In the genomic region with DNA sequence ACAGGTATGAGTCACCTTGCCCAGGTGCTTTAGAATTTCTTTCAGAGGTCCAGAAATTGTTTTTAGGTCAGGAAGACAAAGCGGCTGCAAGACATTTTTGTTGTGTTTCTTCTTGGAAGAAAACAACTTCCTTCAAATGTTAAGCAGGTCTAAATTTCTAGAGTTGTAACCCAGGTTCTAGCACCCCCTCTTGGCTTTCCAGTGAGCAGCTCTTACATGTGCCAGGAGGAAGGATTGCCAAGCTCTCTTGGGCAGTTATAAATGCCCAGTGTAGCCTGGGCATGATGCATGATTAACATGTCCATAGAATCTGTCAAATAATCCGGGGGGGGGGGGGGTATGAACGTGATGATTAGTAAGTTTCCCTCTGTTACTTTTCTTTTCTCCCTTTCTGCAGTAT, we compare ENCODE assay signal across 12 mouse cellular contexts. TPM values are rescaled to one million over a fixed set of nuclear protein-coding genes. Genes with fewer than 3 reads are reported as not detected.
DNase-seq lines count a peak whose midpoint lies in the region; ATAC-seq and TF ChIP-seq lines count a peak whose summit lies in the region.
"Had no signal": no experiment of that assay in that cellular context is flagged by ENCODE, and none has a peak within 500 bp of the region (broad histone marks: within the 10 kb centered on the region; RNA-seq: fewer than 3 reads in every experiment).

No protein-coding gene starts in this region.

- peak; percentile 31 for DNase-seq in forebrain, postnatal 0 days
- DNase-seq in kidney, postnatal 10 days, result peak; percentile 58
- DNase-seq in A20 (ENCODE audit: low read depth, low spot score), result peak; percentile 35
- DNase-seq in spleen, adult 12 weeks (ENCODE audit: low spot score), result no peak
- DNase-seq in gastrocnemius, adult 8-10 months (ENCODE audit: low spot score in 2 of 2), result no peak

- H3K36me3 ChIP-seq in forebrain, postnatal 0 days (ENCODE audit: insufficient read depth), result no peaks in the 10 kb centered on the region
- no peaks in the 10 kb centered on the region for H3K36me3 ChIP-seq in forebrain, embryonic 13.5 days (ENCODE audit: poor library complexity, severe bottlenecking)
- no peaks in the 10 kb centered on the region for H3K36me3 ChIP-seq in kidney, embryonic 16.5 days (ENCODE audit: insufficient read depth, low read length)
- H3K36me3 ChIP-seq: forebrain, embryonic 10.5 days; hindbrain, embryonic 10.5 days; limb, embryonic 12.5 days had no signal

- H3K4me2 ChIP-seq in forebrain, postnatal 0 days (ENCODE audit: low read depth), result no peak overlapping the region
- no peak overlapping the region for H3K4me2 ChIP-seq in forebrain, embryonic 13.5 days
- no peak overlapping the region for H3K4me2 ChIP-seq in kidney, embryonic 16.5 days (replicated peaks; ENCODE audit: low read depth, low read length)
- H3K4me2 ChIP-seq: limb, embryonic 12.5 days had no signal

- TF ChIP-seq CTCF in forebrain, postnatal 0 days (IDR thresholded peaks at IDR 0.05; ENCODE audit: low read depth), result peak; percentile 27; the same call in 1 of the 2 replicates

- no peak overlapping the region for H3K9ac ChIP-seq in forebrain, postnatal 0 days
- H3K9ac ChIP-seq in forebrain, embryonic 13.5 days, result no peak overlapping the region
- H3K9ac ChIP-seq in kidney, embryonic 16.5 days (replicated peaks; ENCODE audit: low read length), result no peak overlapping the region
- H3K9ac ChIP-seq: limb, embryonic 12.5 days had no signal

- H3K9me3 ChIP-seq in forebrain, postnatal 0 days (ENCODE audit: low read length), result no peaks in the 10 kb centered on the region
- no peaks in the 10 kb centered on the region for H3K9me3 ChIP-seq in forebrain, embryonic 13.5 days (replicated peaks)
- H3K9me3 ChIP-seq in kidney, embryonic 16.5 days (ENCODE audit: low read length), result no peaks in the 10 kb centered on the region
- H3K9me3 ChIP-seq: forebrain, embryonic 10.5 days; hindbrain, embryonic 10.5 days; limb, embryonic 12.5 days had no signal

- no peak overlapping the region for H3K4me3 ChIP-seq in forebrain, postnatal 0 days (ENCODE audit: low read depth, low read length)
- H3K4me3 ChIP-seq in forebrain, embryonic 13.5 days, result no peak overlapping the region
- no peak overlapping the region for H3K4me3 ChIP-seq in kidney, embryonic 16.5 days (ENCODE audit: low read length)
- H3K4me3 ChIP-seq: forebrain, embryonic 10.5 days; hindbrain, embryonic 10.5 days; limb, embryonic 12.5 days; myocyte had no signal

- no peak overlapping the region for H3K27ac ChIP-seq in forebrain, postnatal 0 days (ENCODE audit: low read depth, low read length)
- H3K27ac ChIP-seq in forebrain, embryonic 13.5 days, result no peak overlapping the region
- no peak overlapping the region for H3K27ac ChIP-seq in kidney, embryonic 16.5 days (ENCODE audit: low read length)
- H3K27ac ChIP-seq: forebrain, embryonic 10.5 days; hindbrain, embryonic 10.5 days; limb, embryonic 12.5 days had no signal

- H3K4me1 ChIP-seq in forebrain, postnatal 0 days (ENCODE audit: insufficient read depth), result no peaks in the 10 kb centered on the region
- H3K4me1 ChIP-seq in forebrain, embryonic 13.5 days, result no peaks in the 10 kb centered on the region
- H3K4me1 ChIP-seq in kidney, embryonic 16.5 days (ENCODE audit: insufficient read depth, low read length), result no peaks in the 10 kb centered on the region
- H3K4me1 ChIP-seq: forebrain, embryonic 10.5 days; hindbrain, embryonic 10.5 days; limb, embryonic 12.5 days had no signal

- no peak for ATAC-seq in forebrain, postnatal 0 days
- no peak for ATAC-seq in forebrain, embryonic 13.5 days
- no peak for ATAC-seq in kidney, embryonic 16.5 days (ENCODE audit: low FRiP score, low TSS enrichment)
- ATAC-seq in common myeloid progenitor, adult 5-6 weeks (replicated peaks; ENCODE audit: low read depth, poor library complexity, severe bottlenecking), result 0 out of 2 replicates have a peak, but pooled peaks have one; percentile 32

- no peaks in the 10 kb centered on the region for H3K27me3 ChIP-seq in forebrain, postnatal 0 days (ENCODE audit: insufficient read depth, low read length)
- no peaks in the 10 kb centered on the region for H3K27me3 ChIP-seq in forebrain, embryonic 13.5 days
- H3K27me3 ChIP-seq in kidney, embryonic 16.5 days (ENCODE audit: insufficient read depth, low read length), result no peaks in the 10 kb centered on the region
- H3K27me3 ChIP-seq: limb, embryonic 12.5 days had no signal

- 40% methylated on average over 3 of the region's 3 CpGs for WGBS in forebrain, postnatal 0 days
- WGBS in forebrain, embryonic 13.5 days, result 40% methylated on average over 3 of the region's 3 CpGs
- WGBS in kidney, embryonic 16.5 days, result 41% methylated on average over 3 of the region's 3 CpGs

RNA-seq across cellular contexts. Expression of a gene that starts 12.0 kb away (rescaled TPM):
- 36.5 and 42.7 TPM in 2 replicates for total RNA-seq in forebrain, postnatal 0 days (2014; rRNA removed)
- polyA plus RNA-seq in forebrain, postnatal 0 days (2015; fragmentation: Nextera tagmentation; extraction: Ambion mirVana), result 35.8 and 43.4 TPM in 2 replicates
- polyA plus RNA-seq in forebrain, embryonic 13.5 days (2015; fragmentation: Nextera tagmentation; extraction: Ambion mirVana), result 27.3 and 29.0 TPM in 2 replicates
- 65.0 and 73.5 TPM in 2 replicates for polyA plus RNA-seq in kidney, embryonic 16.5 days (2015; fragmentation: Nextera tagmentation; extraction: Ambion mirVana)
- total RNA-seq in common myeloid progenitor, adult 5-6 weeks (2017), result 4.6 and 5.5 TPM in 2 replicates
- total RNA-seq in gastrocnemius, adult 8-10 months (2022), result 10 to 100 TPM; 12.4 to 17.4 (median 14.8) TPM

RNA-seq across cellular contexts. Expression of a gene that starts 16.7 kb away (rescaled TPM):
- 13.2 and 17.2 TPM in 2 replicates for total RNA-seq in forebrain, postnatal 0 days (2014; rRNA removed)
- 24.4 and 25.2 TPM in 2 replicates for polyA plus RNA-seq in forebrain, postnatal 0 days (2015; fragmentation: Nextera tagmentation; extraction: Ambion mirVana)
- 8.6 and 10.0 TPM in 2 replicates for polyA plus RNA-seq in forebrain, embryonic 13.5 days (2015; fragmentation: Nextera tagmentation; extraction: Ambion mirVana)
- 28.4 and 29.5 TPM in 2 replicates for polyA plus RNA-seq in kidney, embryonic 16.5 days (2015; fragmentation: Nextera tagmentation; extraction: Ambion mirVana)
- total RNA-seq in common myeloid progenitor, adult 5-6 weeks (2017), result 5.9 and 14.2 TPM in 2 replicates
- 1 to 10 TPM in 3 of 4 experiments, under 1 TPM in 1; 0.41 to 5.5 (median 3.0) TPM for total RNA-seq in gastrocnemius, adult 8-10 months (2022)

RNA-seq across cellular contexts. Expression of a gene that starts 26.1 kb away (rescaled TPM):
- 589 and 1,055 TPM in 2 replicates for total RNA-seq in forebrain, postnatal 0 days (2014; rRNA removed)
- 603 and 823 TPM in 2 replicates for polyA plus RNA-seq in forebrain, postnatal 0 days (2015; fragmentation: Nextera tagmentation; extraction: Ambion mirVana)
- polyA plus RNA-seq in forebrain, embryonic 13.5 days (2015; fragmentation: Nextera tagmentation; extraction: Ambion mirVana), result 779 and 868 TPM in 2 replicates
- 796 and 818 TPM in 2 replicates for polyA plus RNA-seq in kidney, embryonic 16.5 days (2015; fragmentation: Nextera tagmentation; extraction: Ambion mirVana)
- 2,900 and 3,215 TPM in 2 replicates for total RNA-seq in common myeloid progenitor, adult 5-6 weeks (2017)
- 100 to 1,000 TPM; 634 to 807 (median 649) TPM for total RNA-seq in gastrocnemius, adult 8-10 months (2022)

RNA-seq across cellular contexts. Expression of a gene that starts 26.1 kb away (rescaled TPM):
- total RNA-seq in forebrain, postnatal 0 days (2014; rRNA removed), result 258 and 291 TPM in 2 replicates
- 529 and 626 TPM in 2 replicates for polyA plus RNA-seq in forebrain, postnatal 0 days (2015; fragmentation: Nextera tagmentation; extraction: Ambion mirVana)
- 473 and 507 TPM in 2 replicates for polyA plus RNA-seq in forebrain, embryonic 13.5 days (2015; fragmentation: Nextera tagmentation; extraction: Ambion mirVana)
- polyA plus RNA-seq in kidney, embryonic 16.5 days (2015; fragmentation: Nextera tagmentation; extraction: Ambion mirVana), result 480 and 498 TPM in 2 replicates
- total RNA-seq in common myeloid progenitor, adult 5-6 weeks (2017), result 107 and 132 TPM in 2 replicates
- 100 to 1,000 TPM; 371 to 396 (median 385) TPM for total RNA-seq in gastrocnemius, adult 8-10 months (2022)

RNA-seq across cellular contexts. Expression of a gene that starts 38.0 kb away (rescaled TPM):
- 78.1 and 106 TPM in 2 replicates for total RNA-seq in forebrain, postnatal 0 days (2014; rRNA removed)
- polyA plus RNA-seq in forebrain, postnatal 0 days (2015; fragmentation: Nextera tagmentation; extraction: Ambion mirVana), result 527 and 560 TPM in 2 replicates
- polyA plus RNA-seq in forebrain, embryonic 13.5 days (2015; fragmentation: Nextera tagmentation; extraction: Ambion mirVana), result 433 and 441 TPM in 2 replicates
- polyA plus RNA-seq in kidney, embryonic 16.5 days (2015; fragmentation: Nextera tagmentation; extraction: Ambion mirVana), result 245 and 303 TPM in 2 replicates
- 42.5 and 65.0 TPM in 2 replicates for total RNA-seq in common myeloid progenitor, adult 5-6 weeks (2017)
- total RNA-seq in gastrocnemius, adult 8-10 months (2022), result 100 to 1,000 TPM; 131 to 136 (median 133) TPM

Comparison
In these comparisons a context has a peak if more than half of its experiments do, and no peak if none do; other contexts are left out.
1. DNase-seq: peak in forebrain, postnatal 0 days (single experiment), kidney, postnatal 10 days (single experiment) and A20 (single experiment); none in spleen, adult 12 weeks (single experiment) and gastrocnemius, adult 8-10 months (0 of 2).